Mouse (Mus musculus): ENCODE measurements around the gene Ddx3x. TPM values are rescaled to one million over a fixed set of nuclear protein-coding genes. Genes with fewer than 3 reads are reported as not detected.

Ddx3x gene
- 58.7 TPM for polyA plus RNA-seq (2014; fragmentation: Illumina TruSeq; extraction: RNeasy Lipid Tissue Mini Kit (QIAGEN cat#74804); ENCODE audit: low read depth, low replicate concordance)

DNA sequence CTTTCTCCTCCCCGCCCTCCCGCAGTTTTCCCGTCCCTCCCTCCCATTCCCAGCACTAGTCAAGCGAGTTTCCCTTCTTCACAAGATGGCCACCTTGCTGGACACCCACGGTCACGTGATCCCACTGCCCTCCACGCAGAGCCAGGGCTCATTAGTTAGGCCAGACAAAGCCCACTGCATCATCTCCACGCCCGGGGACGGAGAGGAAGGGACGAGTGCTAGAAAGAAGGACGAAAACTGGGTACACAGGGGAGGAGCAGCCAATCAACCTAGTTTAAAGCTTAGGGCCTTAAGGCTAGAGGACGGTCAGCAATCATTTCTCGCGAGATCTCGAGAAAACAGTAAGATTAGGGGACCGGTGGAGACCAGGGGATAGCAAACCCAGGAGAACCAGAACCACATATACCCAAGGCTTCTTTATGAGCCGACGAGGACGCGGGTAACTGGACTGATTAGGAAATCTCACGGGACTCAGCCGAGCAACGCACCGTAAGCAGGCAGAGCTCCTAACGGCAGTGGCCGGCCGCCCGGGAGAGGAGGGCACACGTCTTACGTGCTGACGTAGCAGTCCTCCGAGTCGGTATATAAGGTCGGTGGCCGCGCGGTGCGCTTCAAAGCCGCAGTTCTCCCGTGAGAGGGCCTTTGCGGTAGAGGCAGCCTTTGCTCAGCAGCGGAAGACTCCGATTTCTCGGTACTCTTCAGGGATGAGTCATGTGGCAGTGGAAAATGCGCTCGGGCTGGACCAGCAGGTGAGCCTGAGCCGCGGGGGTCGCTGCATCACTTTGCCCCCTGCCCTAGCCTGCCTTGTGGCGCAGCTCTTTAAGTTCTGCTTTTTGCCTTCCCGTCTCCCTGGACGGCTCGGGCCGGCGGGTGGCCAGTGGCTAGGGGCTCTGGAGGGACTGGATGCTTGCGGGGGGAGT lies at the start of gene Ddx3x:
Gene Ddx3x, plus strand, starts transcription at position 562 of the 920 bp plus-strand sequence.

Other genes starting within 250 kb of the Ddx3x start
- 149 TPM for gene Usp9x, start 209.5 kb upstream of the Ddx3x start, polyA plus RNA-seq (2014; fragmentation: Illumina TruSeq; extraction: RNeasy Lipid Tissue Mini Kit (QIAGEN cat#74804); ENCODE audit: low read depth, low replicate concordance)
- gene Nyx, start 185.1 kb downstream of the Ddx3x start, polyA plus RNA-seq (2014; fragmentation: Illumina TruSeq; extraction: RNeasy Lipid Tissue Mini Kit (QIAGEN cat#74804); ENCODE audit: low read depth, low replicate concordance) = 0.52 TPM

All from testis, adult 10 weeks (tissue).